Mouse (Mus musculus): ENCODE results near the gene Fbxo17. TPM values are rescaled to one million over a fixed set of nuclear protein-coding genes. Genes with fewer than 3 reads are reported as not detected.

Fbxo17 gene
- polyA plus RNA-seq, 1 experiment from 2014 or later, result 10.7 TPM

- WGBS, result 82% methylated on average over 3 of the region's 3 CpGs
- H3K36me3 ChIP-seq (replicated peaks), result peaks cover 9% of the 10 kb centered on the region
- no peaks in the 10 kb centered on the region for H3K9me3 ChIP-seq
- peaks cover 3% of the 10 kb centered on the region for H3K27me3 ChIP-seq (ENCODE audit: poor library complexity, severe bottlenecking)
- peaks cover 18% of the 10 kb centered on the region for H3K4me1 ChIP-seq
- H3K4me3 ChIP-seq, result no peak overlapping the region
- DNase-seq (ENCODE audit: extremely low spot score, low spot score), result no peak
- H3K27ac ChIP-seq, result no peak overlapping the region
Measured at GRCm38 (mm10) chr7:28720753-28721537, 4.3 kb downstream of the Fbxo17 start.

GRCm38 (mm10) chr7:28722079-28722478 is 5.5 kb downstream of the Fbxo17 start:
- Histone ChIP-seq H3K27me3 (ENCODE audit: poor library complexity, severe bottlenecking) (no peaks in the 10 kb centered on the region), H3K4me1 (peaks cover 9% of the 10 kb centered on the region), H3K9me3 (no peaks in the 10 kb centered on the region), H3K4me3 (no peak overlapping the region), H3K36me3 (replicated peaks) (peaks cover 9% of the 10 kb centered on the region), H3K27ac (no peak overlapping the region)
- no peak for DNase-seq (ENCODE audit: extremely low spot score, low spot score)
- 94% methylated on average over 7 of the region's 7 CpGs for WGBS

- Histone ChIP-seq H3K9me3 (no peaks in the 10 kb centered on the region), H3K27ac (no peak overlapping the region), H3K4me1 (0 out of 2 replicates have a peak, but pooled peaks cover 3% of the 10 kb centered on the region), H3K27me3 (ENCODE audit: poor library complexity, severe bottlenecking) (no peaks in the 10 kb centered on the region), H3K36me3 (replicated peaks) (peaks cover 9% of the 10 kb centered on the region), H3K4me3 (no peak overlapping the region)
- no peak for DNase-seq (ENCODE audit: extremely low spot score, low spot score)
- WGBS, result 93% methylated on average over 2 of the region's 2 CpGs
Measured at GRCm38 (mm10) chr7:28724613-28725012, 8.0 kb downstream of the Fbxo17 start.

- H3K27ac ChIP-seq, result no peak overlapping the region
- peaks cover 15% of the 10 kb centered on the region for H3K36me3 ChIP-seq (replicated peaks)
- H3K4me1 ChIP-seq, result 0 out of 2 replicates have a peak, but pooled peaks cover 3% of the 10 kb centered on the region
- 11% methylated on average over 14 of the region's 14 CpGs for WGBS
- peaks cover 9% of the 10 kb centered on the region for H3K9me3 ChIP-seq
- peak overlapping the region; percentile 11; the same call in 1 of the 2 replicates for H3K4me3 ChIP-seq
- peaks cover 6% of the 10 kb centered on the region for H3K27me3 ChIP-seq (ENCODE audit: poor library complexity, severe bottlenecking)
- peak; percentile 78 for DNase-seq (ENCODE audit: extremely low spot score, low spot score)
Measured at GRCm38 (mm10) chr7:28726600-28726999, 10.0 kb downstream of the Fbxo17 start.

- no peak for DNase-seq (ENCODE audit: extremely low spot score, low spot score)
- peaks cover 17% of the 10 kb centered on the region for H3K27me3 ChIP-seq (ENCODE audit: poor library complexity, severe bottlenecking)
- H3K36me3 ChIP-seq (replicated peaks), result peaks cover 18% of the 10 kb centered on the region
- no peak overlapping the region for H3K27ac ChIP-seq
- peaks cover 10% of the 10 kb centered on the region for H3K4me1 ChIP-seq
- H3K9me3 ChIP-seq, result peaks cover 12% of the 10 kb centered on the region
- H3K4me3 ChIP-seq, result no peak overlapping the region
- WGBS, result 64% methylated on average over 10 of the region's 10 CpGs
Measured at GRCm38 (mm10) chr7:28727649-28728340, 11.2 kb downstream of the Fbxo17 start.

- DNase-seq (ENCODE audit: extremely low spot score, low spot score), result peak; percentile 87
- H3K9me3 ChIP-seq, result peaks cover 12% of the 10 kb centered on the region
- H3K27me3 ChIP-seq (ENCODE audit: poor library complexity, severe bottlenecking), result peaks cover 17% of the 10 kb centered on the region
- H3K36me3 ChIP-seq (replicated peaks), result peaks cover 35% of the 10 kb centered on the region
- H3K27ac ChIP-seq, result peak overlapping the region; percentile 75
- H3K4me1 ChIP-seq, result peaks cover 19% of the 10 kb centered on the region
- H3K4me3 ChIP-seq, result peak overlapping the region; percentile 61
- 3% methylated on average over 58 of the region's 58 CpGs for WGBS
Measured at GRCm38 (mm10) chr7:28732341-28733142, 15.9 kb downstream of the Fbxo17 start.

- H3K9me3 ChIP-seq, result peaks cover 12% of the 10 kb centered on the region
- H3K27ac ChIP-seq, result peak overlapping the region; percentile 75
- H3K27me3 ChIP-seq (ENCODE audit: poor library complexity, severe bottlenecking), result peaks cover 17% of the 10 kb centered on the region
- H3K36me3 ChIP-seq (replicated peaks), result peaks cover 42% of the 10 kb centered on the region
- peak overlapping the region; percentile 61 for H3K4me3 ChIP-seq
- DNase-seq (ENCODE audit: extremely low spot score, low spot score), result no peak
- peaks cover 19% of the 10 kb centered on the region for H3K4me1 ChIP-seq
- WGBS, result 5% methylated on average over 11 of the region's 11 CpGs
Measured at GRCm38 (mm10) chr7:28733211-28733610, 16.6 kb downstream of the Fbxo17 start.

- DNase-seq (ENCODE audit: extremely low spot score, low spot score), result no peak
- H3K4me3 ChIP-seq, result no peak overlapping the region
- H3K27me3 ChIP-seq (ENCODE audit: poor library complexity, severe bottlenecking), result peaks cover 17% of the 10 kb centered on the region
- H3K36me3 ChIP-seq (replicated peaks), result peaks cover 63% of the 10 kb centered on the region
- no peak overlapping the region for H3K27ac ChIP-seq
- WGBS, result 85% methylated on average over 6 of the region's 6 CpGs
- H3K4me1 ChIP-seq, result peaks cover 24% of the 10 kb centered on the region
- H3K9me3 ChIP-seq, result peaks cover 12% of the 10 kb centered on the region
Measured at GRCm38 (mm10) chr7:28735701-28736100, 19.1 kb downstream of the Fbxo17 start.

GRCm38 (mm10) chr7:28739829-28740228 is 23.2 kb downstream of the Fbxo17 start:
- DNase-seq (ENCODE audit: extremely low spot score, low spot score), result no peak
- H3K4me3 ChIP-seq, result 0 out of 2 replicates have a peak overlapping the region, but pooled peaks have one; percentile 12
- peaks cover 64% of the 10 kb centered on the region for H3K36me3 ChIP-seq (replicated peaks)

GRCm38 (mm10) chr7:28740949-28741348 is 24.3 kb downstream of the Fbxo17 start:
- WGBS, result 46% methylated on average over 9 of the region's 9 CpGs
- no peaks in the 10 kb centered on the region for H3K9me3 ChIP-seq
- peaks cover 23% of the 10 kb centered on the region for H3K4me1 ChIP-seq
- H3K4me3 ChIP-seq, result peak overlapping the region; percentile 80
- no peak for DNase-seq (ENCODE audit: extremely low spot score, low spot score)
- peak overlapping the region; percentile 96 for H3K27ac ChIP-seq
- H3K27me3 ChIP-seq (ENCODE audit: poor library complexity, severe bottlenecking), result no peaks in the 10 kb centered on the region
- H3K36me3 ChIP-seq (replicated peaks), result peaks cover 64% of the 10 kb centered on the region

More at GRCm38 (mm10) chr7:28739829-28740228, 23.2 kb downstream of the Fbxo17 start:
- H3K27ac ChIP-seq, result no peak overlapping the region
- no peaks in the 10 kb centered on the region for H3K27me3 ChIP-seq (ENCODE audit: poor library complexity, severe bottlenecking)
- peaks cover 23% of the 10 kb centered on the region for H3K4me1 ChIP-seq
- WGBS, result 94% methylated on average over 21 of the region's 21 CpGs
- H3K9me3 ChIP-seq, result no peaks in the 10 kb centered on the region

GRCm38 (mm10) chr7:28741368-28741708 is 24.7 kb downstream of the Fbxo17 start:
- H3K27ac ChIP-seq, result peak overlapping the region; percentile 96
- WGBS, result 2% methylated on average over 13 of the region's 13 CpGs

GRCm38 (mm10) chr7:28741709-28742438 is 25.3 kb downstream of the Fbxo17 start, which contains the start of the genes Mrps12 and Sars2:
TSS of gene Mrps12 (minus strand) at chr7:28741820.
TSS of gene Sars2 (plus strand) at chr7:28741992.
- peak within 1 kb of the TSS; percentile 80 for H3K4me3 ChIP-seq
- peaks cover 64% of the 10 kb centered on the region for H3K36me3 ChIP-seq (replicated peaks)
- H3K27ac ChIP-seq, result peak within 1 kb of the TSS; percentile 96
- under 1% methylated on average over 39 of the region's 39 CpGs for WGBS
- H3K27me3 ChIP-seq (ENCODE audit: poor library complexity, severe bottlenecking), result no peaks in the 10 kb centered on the region
- H3K9me3 ChIP-seq, result no peaks in the 10 kb centered on the region
- DNase-seq (ENCODE audit: extremely low spot score, low spot score), result peak; percentile 97
- peaks cover 23% of the 10 kb centered on the region for H3K4me1 ChIP-seq

More at GRCm38 (mm10) chr7:28741368-28741708, 24.7 kb downstream of the Fbxo17 start:
- Histone ChIP-seq H3K36me3 (replicated peaks) (peaks cover 64% of the 10 kb centered on the region), H3K4me3 (peak overlapping the region; percentile 80), H3K27me3 (ENCODE audit: poor library complexity, severe bottlenecking) (no peaks in the 10 kb centered on the region), H3K9me3 (no peaks in the 10 kb centered on the region), H3K4me1 (peaks cover 23% of the 10 kb centered on the region)
- DNase-seq (ENCODE audit: extremely low spot score, low spot score), result no peak

All from forebrain, embryonic 10.5 days (tissue).